ENCODE assay signal across 21 mouse cellular contexts in the genomic region with DNA sequence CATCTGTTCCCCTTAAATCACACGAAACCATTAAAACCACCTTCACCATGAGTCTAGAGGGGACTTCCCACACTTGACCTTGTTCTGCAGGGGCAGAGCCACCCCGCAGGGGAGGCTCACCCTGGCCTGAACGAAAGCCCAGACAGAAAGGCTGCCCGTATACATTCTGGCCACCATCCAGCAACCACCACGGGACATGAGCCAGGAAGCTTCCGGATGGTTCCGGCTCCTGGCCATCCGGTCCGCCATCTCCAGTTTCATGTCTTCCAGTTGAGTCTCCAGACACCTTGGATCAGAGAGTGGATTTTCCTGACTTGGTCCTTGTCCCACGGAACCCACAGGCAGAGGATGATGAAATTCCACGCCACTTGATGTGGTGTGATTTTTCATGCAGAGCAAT. TPM values are rescaled to one million over a fixed set of nuclear protein-coding genes. Genes with fewer than 3 reads are reported as not detected.
DNase-seq lines count a peak whose midpoint lies in the region; ATAC-seq and TF ChIP-seq lines count a peak whose summit lies in the region.
"Had no signal": no experiment of that assay in that cellular context is flagged by ENCODE, and none has a peak within 500 bp of the region (broad histone marks: within the 10 kb centered on the region; RNA-seq: fewer than 3 reads in every experiment).

No protein-coding gene starts in this region.

- H3K4me1 ChIP-seq in kidney, postnatal 0 days (replicated peaks; ENCODE audit: insufficient read depth, low read length): 0 out of 2 replicates have a peak, but pooled peaks cover 16% of the 10 kb centered on the region
- peaks cover 44% of the 10 kb centered on the region for H3K4me1 ChIP-seq in kidney, embryonic 16.5 days (ENCODE audit: insufficient read depth, low read length)
- peaks cover 30% of the 10 kb centered on the region for H3K4me1 ChIP-seq in lung, embryonic 16.5 days (replicated peaks; ENCODE audit: control insufficient read depth, insufficient read depth, low read length)
- no peaks in the 10 kb centered on the region for H3K4me1 ChIP-seq in lung, postnatal 0 days (ENCODE audit: insufficient read depth, low read depth, low read length)
- H3K4me1 ChIP-seq in limb, embryonic 10.5 days: peaks cover 86% of the 10 kb centered on the region

- TF ChIP-seq CTCF in kidney, postnatal 0 days (IDR thresholded peaks at IDR 0.05; ENCODE audit: low read depth): no peak
- TF ChIP-seq CTCF in lung, postnatal 0 days (IDR thresholded peaks at IDR 0.05): no peak

- H3K27ac ChIP-seq in kidney, postnatal 0 days: no peak overlapping the region
- H3K27ac ChIP-seq in kidney, embryonic 16.5 days (ENCODE audit: low read length): no peak overlapping the region
- H3K27ac ChIP-seq in lung, embryonic 16.5 days (ENCODE audit: low read length): no peak overlapping the region
- H3K27ac ChIP-seq in lung, postnatal 0 days (ENCODE audit: low read length): no peak overlapping the region
- peak overlapping the region; percentile 59; the same call in 1 of the 2 replicates for H3K27ac ChIP-seq in limb, embryonic 10.5 days
- H3K27ac ChIP-seq: heart, embryonic 10.5 days; heart, embryonic 15.5 days; limb, embryonic 12.5 days had no signal

- ATAC-seq in kidney, postnatal 0 days (replicated peaks; ENCODE audit: low FRiP score, low read depth): no peak
- no peak for ATAC-seq in kidney, embryonic 16.5 days (ENCODE audit: low FRiP score, low TSS enrichment)
- 0 out of 2 replicates have a peak, but pooled peaks have one; percentile 17 for ATAC-seq in lung, embryonic 16.5 days (ENCODE audit: low read depth)
- ATAC-seq in lung, postnatal 0 days: no peak
- ATAC-seq: forebrain, embryonic 14.5 days; intestine, embryonic 16.5 days; Patski had no signal

- DNase-seq in kidney, postnatal 0 days (ENCODE audit: low spot score): no peak
- no peak for DNase-seq in lung, postnatal 0 days (ENCODE audit: low spot score)
- DNase-seq in MN1 (ENCODE audit: low spot score): peak; percentile 39
- no peak for DNase-seq in limb, embryonic 10.5 days (ENCODE audit: low spot score)
- DNase-seq in c-Kit-positive CD71-positive TER-119-positive erythroid progenitor cells, embryonic 14.5 days (ENCODE audit: low spot score): no peak
- DNase-seq: adrenal gland, postnatal 14 days; cerebellum, adult 11-12 months; gastrocnemius, postnatal 25 days; heart, adult 11 months; kidney, adult 9 months; layer of hippocampus, postnatal 36 days; midbrain, embryonic 14.5 days had no signal

- H3K9ac ChIP-seq in kidney, postnatal 0 days (ENCODE audit: low read depth, low read length): 0 out of 2 replicates have a peak overlapping the region, but pooled peaks have one; percentile 18
- H3K9ac ChIP-seq in kidney, embryonic 16.5 days (replicated peaks; ENCODE audit: low read length): no peak overlapping the region
- H3K9ac ChIP-seq in lung, embryonic 16.5 days (ENCODE audit: low read length): no peak overlapping the region
- H3K9ac ChIP-seq in lung, postnatal 0 days (replicated peaks; ENCODE audit: low read depth): no peak overlapping the region
- H3K9ac ChIP-seq: heart, embryonic 15.5 days; limb, embryonic 12.5 days had no signal

- TF ChIP-seq EP300 in lung, postnatal 0 days (IDR thresholded peaks at IDR 0.05): no peak

- 43% methylated on average over 11 of the region's 11 CpGs for WGBS in kidney, postnatal 0 days
- 44% methylated on average over 11 of the region's 11 CpGs for WGBS in kidney, embryonic 16.5 days
- WGBS in lung, embryonic 16.5 days: 55% methylated on average over 11 of the region's 11 CpGs
- 57% methylated on average over 11 of the region's 11 CpGs for WGBS in lung, postnatal 0 days
- 87% methylated on average over 11 of the region's 11 CpGs for WGBS in limb, embryonic 10.5 days

- H3K9me3 ChIP-seq in kidney, postnatal 0 days (replicated peaks; ENCODE audit: low read length): no peaks in the 10 kb centered on the region
- H3K9me3 ChIP-seq in kidney, embryonic 16.5 days (ENCODE audit: low read length): no peaks in the 10 kb centered on the region
- H3K9me3 ChIP-seq in lung, embryonic 16.5 days (ENCODE audit: control insufficient read depth, low read length): no peaks in the 10 kb centered on the region
- H3K9me3 ChIP-seq in lung, postnatal 0 days (ENCODE audit: low read length): no peaks in the 10 kb centered on the region
- H3K9me3 ChIP-seq in limb, embryonic 10.5 days (replicated peaks): no peaks in the 10 kb centered on the region
- H3K9me3 ChIP-seq: heart, embryonic 10.5 days; heart, embryonic 15.5 days; limb, embryonic 12.5 days had no signal

- no peaks in the 10 kb centered on the region for H3K27me3 ChIP-seq in kidney, postnatal 0 days (ENCODE audit: insufficient read depth, low read length)
- no peaks in the 10 kb centered on the region for H3K27me3 ChIP-seq in kidney, embryonic 16.5 days (ENCODE audit: insufficient read depth, low read length)
- H3K27me3 ChIP-seq in lung, embryonic 16.5 days (ENCODE audit: control insufficient read depth, insufficient read depth, low read depth, low read length): no peaks in the 10 kb centered on the region
- H3K27me3 ChIP-seq in lung, postnatal 0 days (replicated peaks; ENCODE audit: insufficient read depth, low read length): no peaks in the 10 kb centered on the region
- no peaks in the 10 kb centered on the region for H3K27me3 ChIP-seq in limb, embryonic 10.5 days (ENCODE audit: low read depth, poor library complexity, severe bottlenecking)

- H3K4me2 ChIP-seq in kidney, postnatal 0 days (ENCODE audit: low read length): no peak overlapping the region
- no peak overlapping the region for H3K4me2 ChIP-seq in kidney, embryonic 16.5 days (replicated peaks; ENCODE audit: low read depth, low read length)
- H3K4me2 ChIP-seq in lung, embryonic 16.5 days (ENCODE audit: low read depth, low read length): no peak overlapping the region
- H3K4me2 ChIP-seq in lung, postnatal 0 days (replicated peaks; ENCODE audit: low read depth, low read length): no peak overlapping the region
- H3K4me2 ChIP-seq: heart, embryonic 15.5 days; limb, embryonic 12.5 days; liver, embryonic 11.5 days had no signal

- H3K4me3 ChIP-seq in kidney, postnatal 0 days (replicated peaks; ENCODE audit: low read depth, low read length): no peak overlapping the region
- H3K4me3 ChIP-seq in kidney, embryonic 16.5 days (ENCODE audit: low read length): no peak overlapping the region
- H3K4me3 ChIP-seq in lung, embryonic 16.5 days (ENCODE audit: low read length): no peak overlapping the region
- no peak overlapping the region for H3K4me3 ChIP-seq in lung, postnatal 0 days (ENCODE audit: low read depth, low read length)
- H3K4me3 ChIP-seq in limb, embryonic 10.5 days: no peak overlapping the region
- H3K4me3 ChIP-seq: heart, embryonic 10.5 days; heart, embryonic 15.5 days; limb, embryonic 12.5 days had no signal

- H3K36me3 ChIP-seq in kidney, postnatal 0 days (ENCODE audit: insufficient read depth, low read length): no peaks in the 10 kb centered on the region
- H3K36me3 ChIP-seq in kidney, embryonic 16.5 days (ENCODE audit: insufficient read depth, low read length): no peaks in the 10 kb centered on the region
- no peaks in the 10 kb centered on the region for H3K36me3 ChIP-seq in lung, embryonic 16.5 days (ENCODE audit: control insufficient read depth, insufficient read depth, low read length)
- no peaks in the 10 kb centered on the region for H3K36me3 ChIP-seq in lung, postnatal 0 days (ENCODE audit: insufficient read depth, low read length)
- peaks cover 90% of the 10 kb centered on the region for H3K36me3 ChIP-seq in limb, embryonic 10.5 days
- H3K36me3 ChIP-seq: heart, embryonic 10.5 days; heart, embryonic 15.5 days; limb, embryonic 12.5 days had no signal

RNA-seq across cellular contexts. Expression of a gene that starts 29.7 kb away (rescaled TPM):
- 3.0 and 3.3 TPM in 2 replicates for polyA plus RNA-seq in kidney, postnatal 0 days (2015; fragmentation: Nextera tagmentation; extraction: Ambion mirVana)
- 4.8 and 4.9 TPM in 2 replicates for polyA plus RNA-seq in kidney, embryonic 16.5 days (2015; fragmentation: Nextera tagmentation; extraction: Ambion mirVana)
- 3.8 and 4.9 TPM in 2 replicates for polyA plus RNA-seq in lung, embryonic 16.5 days (2015; fragmentation: Nextera tagmentation; extraction: Ambion mirVana)
- 1.6 and 1.9 TPM in 2 replicates for polyA plus RNA-seq in lung, postnatal 0 days (2015; fragmentation: Nextera tagmentation; extraction: Ambion mirVana)
- 124 TPM in 2 replicates for polyA plus RNA-seq in limb, embryonic 10.5 days (2016; fragmentation: Nextera tagmentation; extraction: Ambion mirVana)

Comparison
In these comparisons a context has a peak if more than half of its experiments do, and no peak if none do; other contexts are left out.
1. RNA of a gene that starts 29.7 kb away (polyA plus RNA-seq): 124 TPM in limb, embryonic 10.5 days; 3.8 to 4.9 TPM in lung, embryonic 16.5 days, 4.8 to 4.9 TPM in kidney, embryonic 16.5 days, 3.0 to 3.3 TPM in kidney, postnatal 0 days and 1.6 to 1.9 TPM in lung, postnatal 0 days; every median in the first group is over 10 times any median in the second.